Mouse (Mus musculus) erythroblast, adult 5-6 weeks (primary cell): ENCODE measurements around the gene Ccdc34. TPM values are rescaled to one million over a fixed set of nuclear protein-coding genes. Genes with fewer than 3 reads are reported as not detected.

Experiments used
- ATAC-seq: replicated peaks from 2 replicates; pipeline ENCODE4 v1.8.0; 2016; ENCODE audit warnings: moderate number of reproducible peaks, mild to moderate bottlenecking, moderate TSS enrichment, inconsistent platforms; ENCODE audit not compliant: poor library complexity, low FRiP score, severe bottlenecking
- total RNA-seq, 2 experiments: library from RNA; stranded (forward) in 1 of 2; stranded (reverse) in 1 of 2; fragments of 150-400 nt in 1 of 2; fragments of 200-764, 138-1000 nt in 1 of 2; gene quantifications; 2 replicates each; pipeline versions ENCODE4 v1.2.3 to v1.2.4; 2015 to 2017; ENCODE audit warnings: low replicate concordance in 2 of 2

Gene Ccdc34
- total RNA-seq (2015; ENCODE audit: low replicate concordance) (25.3 and 42.1 TPM in 2 replicates), total RNA-seq (2017; ENCODE audit: low replicate concordance) (19.7 and 36.2 TPM in 2 replicates)

GRCm38 (mm10) chr2:110017616-110018505 lies at the start of gene Ccdc34:
Gene Ccdc34 (plus strand): TSS chr2:110017817.
- ATAC-seq: peak; percentile 97

- ATAC-seq: no peak
Observed at GRCm38 (mm10) chr2:109969381-109969780, 48.2 kb upstream of the Ccdc34 start.

- no peak for ATAC-seq
Observed at GRCm38 (mm10) chr2:109969926-109970532, 47.6 kb upstream of the Ccdc34 start.

- ATAC-seq: no peak
Observed at GRCm38 (mm10) chr2:109970744-109971410, 46.7 kb upstream of the Ccdc34 start.

GRCm38 (mm10) chr2:109972310-109972709 lies 45.3 kb upstream of the Ccdc34 start:
- no peak for ATAC-seq

- no peak for ATAC-seq
Observed at GRCm38 (mm10) chr2:109972922-109973321, 44.7 kb upstream of the Ccdc34 start.

GRCm38 (mm10) chr2:109974807-109975206 lies 42.8 kb upstream of the Ccdc34 start:
- no peak for ATAC-seq

- no peak for ATAC-seq
Observed at GRCm38 (mm10) chr2:109976181-109976580, 41.4 kb upstream of the Ccdc34 start.

GRCm38 (mm10) chr2:109977322-109977721 lies 40.3 kb upstream of the Ccdc34 start:
- no peak for ATAC-seq

- ATAC-seq: no peak
Observed at GRCm38 (mm10) chr2:109979209-109979608, 38.4 kb upstream of the Ccdc34 start.

GRCm38 (mm10) chr2:109983435-109983834 lies 34.2 kb upstream of the Ccdc34 start:
- ATAC-seq: no peak

- no peak for ATAC-seq
Observed at GRCm38 (mm10) chr2:109984930-109985329, 32.7 kb upstream of the Ccdc34 start.

- ATAC-seq: no peak
Observed at GRCm38 (mm10) chr2:109985560-109985959, 32.1 kb upstream of the Ccdc34 start.

GRCm38 (mm10) chr2:109986036-109986785 lies 31.4 kb upstream of the Ccdc34 start:
- no peak for ATAC-seq

- no peak for ATAC-seq
Observed at GRCm38 (mm10) chr2:109987946-109988345, 29.7 kb upstream of the Ccdc34 start.

- no peak for ATAC-seq
Observed at GRCm38 (mm10) chr2:109989196-109989595, 28.4 kb upstream of the Ccdc34 start.

- no peak for ATAC-seq
Observed at GRCm38 (mm10) chr2:109989679-109990473, 27.7 kb upstream of the Ccdc34 start.

GRCm38 (mm10) chr2:109991754-109992153 lies 25.9 kb upstream of the Ccdc34 start:
- no peak for ATAC-seq

- no peak for ATAC-seq
Observed at GRCm38 (mm10) chr2:109992448-109993073, 25.1 kb upstream of the Ccdc34 start.
